Mouse (Mus musculus) c-Kit-positive CD71-positive TER-119-positive erythroid progenitor cells, embryonic 14.5 days (primary cell): Measurements from ENCODE around the gene Tmed2.
"Not testable (repeated sequence)": the region's sequence is repeated elsewhere in the genome, so short reads cannot be mapped to it uniquely, and the experiment has no call there.

ENCODE experiments used
- DNase-seq: peaks from one replicate; pipeline ENCODE4 v3.0.0-alpha.2; 2013; ENCODE audit warnings: low spot score

The Tmed2 gene

GRCm38 (mm10) chr5:124578633-124579317 is 38.3 kb downstream of the Tmed2 start, which contains the start of the genes Eif2b1 and Gtf2h3:
Gene Eif2b1 (minus strand): TSS chr5:124579131.
Gene Gtf2h3 (plus strand): TSS chr5:124579140.
- peak; percentile 91 for DNase-seq

- DNase-seq: no peak
These were observed 42.0 kb downstream of the Tmed2 start for GRCm38 (mm10) chr5:124582515-124582914.

- no peak for DNase-seq
These were observed 52.3 kb downstream of the Tmed2 start for GRCm38 (mm10) chr5:124592768-124593167.

- peak; percentile 88 for DNase-seq
These were observed 58.0 kb downstream of the Tmed2 start for GRCm38 (mm10) chr5:124598224-124599174.

- not testable (repeated sequence) for DNase-seq
These were observed 59.2 kb downstream of the Tmed2 start for GRCm38 (mm10) chr5:124599726-124600125.
